Mouse (Mus musculus) heart, embryonic 12.5 days (tissue): ENCODE measurements around the gene Zfand5. TPM values are rescaled to one million over a fixed set of nuclear protein-coding genes. Genes with fewer than 3 reads are reported as not detected.
"Not testable (repeated sequence)": the region's sequence is repeated elsewhere in the genome, so short reads cannot be mapped to it uniquely, and the experiment has no call there.

Source experiments
- ATAC-seq: fragments of 200-750 bp; cut with Nextera tagmentation; 2 replicates; pipeline ENCODE4 v1.8.0; 2017; ENCODE audit warnings: moderate TSS enrichment, moderate library complexity; ENCODE audit not compliant: insufficient number of reproducible peaks, low FRiP score
- H3K27ac ChIP-seq: fragments of 300-500 bp; sonication (generic); 2 replicates; pipeline ENCODE4 v1.5.1; 2016; ENCODE audit warnings: mild to moderate bottlenecking, moderate library complexity; ENCODE audit not compliant: poor library complexity, severe bottlenecking
- H3K27me3 ChIP-seq: fragments of 300-500 bp; sonication (generic); replicated peaks from 2 replicates; pipeline ENCODE4 v1.6.1; 2016; ENCODE audit warnings: mild to moderate bottlenecking, moderate library complexity
- H3K36me3 ChIP-seq: fragments of 300-500 bp; sonication (generic); 2 replicates; pipeline ENCODE4 v1.6.1; 2016; ENCODE audit warnings: mild to moderate bottlenecking, moderate library complexity
- H3K4me1 ChIP-seq: fragments of 300-500 bp; sonication (generic); replicated peaks from 2 replicates; pipeline ENCODE4 v1.6.1; 2016; ENCODE audit warnings: mild to moderate bottlenecking
- H3K4me2 ChIP-seq: fragments of 300-500 bp; sonication (generic); 2 replicates; pipeline ENCODE4 v1.6.1; 2016; ENCODE audit warnings: mild to moderate bottlenecking, moderate library complexity
- H3K4me3 ChIP-seq: fragments of 300-500 bp; sonication (generic); 2 replicates; pipeline ENCODE4 v1.5.1; 2016; ENCODE audit warnings: mild to moderate bottlenecking
- H3K9ac ChIP-seq: fragments of 300-500 bp; sonication (generic); 2 replicates; pipeline ENCODE4 v1.6.1; 2016; ENCODE audit warnings: mild to moderate bottlenecking, moderate library complexity
- H3K9me3 ChIP-seq: fragments of 300-500 bp; sonication (generic); replicated peaks from 2 replicates; pipeline ENCODE4 v1.6.1; 2016; ENCODE audit warnings: mild to moderate bottlenecking, moderate library complexity
- WGBS: fragments of 180-500 bp; shearing (Covaris S2); methylation state at CpG from one replicate; pipeline ENCODE4 v1.1.7; 2016; 5-methylcytosine and 5-hydroxymethylcytosine counted together
- polyA plus RNA-seq: library from polyadenylated mRNA; unstranded; fragments of >200 nt; fragmentation: Nextera tagmentation; extraction: Ambion mirVana; gene quantifications from 2 replicates; pipeline ENCODE4 v1.2.1, GENCODE M21; 2016

The Zfand5 gene
- polyA plus RNA-seq, 1 experiment from 2014 or later, result 123 TPM

- Histone ChIP-seq H3K9me3 (no peaks in the 10 kb centered on the region), H3K4me3 (peak overlapping the region; percentile 99), H3K4me1 (peaks cover 8% of the 10 kb centered on the region), H3K27ac (peak overlapping the region; percentile 84), H3K27me3 (no peaks in the 10 kb centered on the region), H3K4me2 (peak overlapping the region; percentile 76), H3K36me3 (peaks cover 15% of the 10 kb centered on the region), H3K9ac (peak overlapping the region; percentile 77)
- ATAC-seq, result peak; percentile 58
- 0% methylated on average over 2 of the region's 2 CpGs for WGBS
These were observed 2.1 kb downstream of the Zfand5 start for GRCm38 (mm10) chr19:21274181-21274591.

- peaks cover 8% of the 10 kb centered on the region for H3K4me1 ChIP-seq
- WGBS, result 19% methylated on average over 3 of the region's 3 CpGs
- H3K9ac ChIP-seq, result peak overlapping the region; percentile 62; the same call in 1 of the 2 replicates
- H3K4me2 ChIP-seq, result peak overlapping the region; percentile 76
- no peaks in the 10 kb centered on the region for H3K27me3 ChIP-seq
- H3K4me3 ChIP-seq, result peak overlapping the region; percentile 99
- no peak for ATAC-seq
- H3K27ac ChIP-seq, result peak overlapping the region; percentile 84
- no peaks in the 10 kb centered on the region for H3K9me3 ChIP-seq
- H3K36me3 ChIP-seq, result peaks cover 16% of the 10 kb centered on the region
These were observed 2.6 kb downstream of the Zfand5 start for GRCm38 (mm10) chr19:21274714-21275113.

- H3K4me3 ChIP-seq, result no peak overlapping the region
These were observed 4.2 kb downstream of the Zfand5 start for GRCm38 (mm10) chr19:21276317-21276716.

GRCm38 (mm10) chr19:21286421-21287097, 14.5 kb downstream of the Zfand5 start:
- Histone ChIP-seq H3K9me3 (peaks cover 7% of the 10 kb centered on the region), H3K9ac (no peak overlapping the region), H3K4me2 (no peak overlapping the region), H3K4me3 (no peak overlapping the region), H3K4me1 (no peaks in the 10 kb centered on the region), H3K27ac (no peak overlapping the region), H3K36me3 (peaks cover 41% of the 10 kb centered on the region), H3K27me3 (no peaks in the 10 kb centered on the region)
- no peak for ATAC-seq
- 76% methylated on average over 3 of the region's 3 CpGs for WGBS

More at GRCm38 (mm10) chr19:21276317-21276716, 4.2 kb downstream of the Zfand5 start:
- Histone ChIP-seq H3K9ac (no peak overlapping the region), H3K27ac (no peak overlapping the region), H3K27me3 (no peaks in the 10 kb centered on the region), H3K4me2 (no peak overlapping the region), H3K4me1 (peaks cover 8% of the 10 kb centered on the region), H3K36me3 (peaks cover 23% of the 10 kb centered on the region), H3K9me3 (no peaks in the 10 kb centered on the region)
- ATAC-seq, result no peak

GRCm38 (mm10) chr19:21297411-21297810, 25.3 kb downstream of the Zfand5 start:
- H3K4me1 ChIP-seq, result peaks cover 16% of the 10 kb centered on the region
- no peak overlapping the region for H3K27ac ChIP-seq
- H3K36me3 ChIP-seq, result no peaks in the 10 kb centered on the region
- ATAC-seq, result no peak
- WGBS, result 82% methylated on average over 4 of the region's 4 CpGs
- no peak overlapping the region for H3K4me2 ChIP-seq
- no peak overlapping the region for H3K4me3 ChIP-seq
- H3K9me3 ChIP-seq, result no peaks in the 10 kb centered on the region; the same call in 1 of the 2 replicates
- no peaks in the 10 kb centered on the region for H3K27me3 ChIP-seq
- H3K9ac ChIP-seq, result no peak overlapping the region

- no peaks in the 10 kb centered on the region for H3K36me3 ChIP-seq
- no peaks in the 10 kb centered on the region for H3K27me3 ChIP-seq
- H3K9ac ChIP-seq, result no peak overlapping the region
- no peaks in the 10 kb centered on the region for H3K9me3 ChIP-seq
- no peak for ATAC-seq
- peak overlapping the region; percentile 38 for H3K4me2 ChIP-seq
- WGBS, result 30% methylated on average over 3 of the region's 3 CpGs
- no peak overlapping the region for H3K27ac ChIP-seq
- no peak overlapping the region for H3K4me3 ChIP-seq
- H3K4me1 ChIP-seq, result peaks cover 16% of the 10 kb centered on the region
These were observed 29.7 kb downstream of the Zfand5 start for GRCm38 (mm10) chr19:21301787-21302186.

GRCm38 (mm10) chr19:21307755-21308154, 35.7 kb downstream of the Zfand5 start:
- no peak overlapping the region for H3K4me3 ChIP-seq
- H3K27ac ChIP-seq, result no peak overlapping the region
- no peaks in the 10 kb centered on the region for H3K27me3 ChIP-seq
- no peaks in the 10 kb centered on the region for H3K9me3 ChIP-seq
- WGBS, result 88% methylated on average over 3 of the region's 3 CpGs
- no peaks in the 10 kb centered on the region for H3K36me3 ChIP-seq
- no peak for ATAC-seq
- H3K9ac ChIP-seq, result no peak overlapping the region
- no peaks in the 10 kb centered on the region for H3K4me1 ChIP-seq
- H3K4me2 ChIP-seq, result no peak overlapping the region

GRCm38 (mm10) chr19:21310364-21310763, 38.3 kb downstream of the Zfand5 start:
- H3K9me3 ChIP-seq, ATAC-seq, H3K36me3 ChIP-seq, H3K4me3 ChIP-seq, H3K4me2 ChIP-seq, H3K4me1 ChIP-seq, H3K27ac ChIP-seq, H3K9ac ChIP-seq, H3K27me3 ChIP-seq: not testable (repeated sequence)
- 88% methylated on average over 5 of the region's 5 CpGs for WGBS

GRCm38 (mm10) chr19:21315701-21316100, 43.6 kb downstream of the Zfand5 start:
- Histone ChIP-seq H3K4me1 (no peaks in the 10 kb centered on the region), H3K9me3 (peaks cover 7% of the 10 kb centered on the region; the same call in 1 of the 2 replicates), H3K27me3 (no peaks in the 10 kb centered on the region), H3K9ac (no peak overlapping the region), H3K4me3 (no peak overlapping the region), H3K4me2 (no peak overlapping the region), H3K36me3 (no peaks in the 10 kb centered on the region), H3K27ac (no peak overlapping the region)
- ATAC-seq, result no peak
- WGBS, result 81% methylated on average over 3 of the region's 3 CpGs

- WGBS, result 86% methylated on average over 1 of the region's 1 CpGs
- Histone ChIP-seq H3K27ac (no peak overlapping the region), H3K9me3 (peaks cover 7% of the 10 kb centered on the region; the same call in 1 of the 2 replicates), H3K27me3 (no peaks in the 10 kb centered on the region), H3K4me3 (no peak overlapping the region), H3K4me1 (no peaks in the 10 kb centered on the region), H3K9ac (no peak overlapping the region), H3K4me2 (no peak overlapping the region), H3K36me3 (no peaks in the 10 kb centered on the region)
- ATAC-seq, result no peak
These were observed 47.5 kb downstream of the Zfand5 start for GRCm38 (mm10) chr19:21319618-21320017.

GRCm38 (mm10) chr19:21325333-21325732, 53.3 kb downstream of the Zfand5 start:
- ATAC-seq, result no peak
- 73% methylated on average over 3 of the region's 3 CpGs for WGBS
- no peak overlapping the region for H3K9ac ChIP-seq
- H3K9me3 ChIP-seq, result no peaks in the 10 kb centered on the region
- no peaks in the 10 kb centered on the region for H3K27me3 ChIP-seq
- no peaks in the 10 kb centered on the region for H3K36me3 ChIP-seq
- no peaks in the 10 kb centered on the region for H3K4me1 ChIP-seq
- H3K4me3 ChIP-seq, result no peak overlapping the region
- H3K27ac ChIP-seq, result no peak overlapping the region
- H3K4me2 ChIP-seq, result no peak overlapping the region

- ATAC-seq, result no peak
- 76% methylated on average over 9 of the region's 9 CpGs for WGBS
- Histone ChIP-seq H3K27ac (no peak overlapping the region), H3K27me3 (no peaks in the 10 kb centered on the region), H3K36me3 (no peaks in the 10 kb centered on the region), H3K4me3 (no peak overlapping the region), H3K9ac (no peak overlapping the region), H3K4me2 (no peak overlapping the region), H3K9me3 (no peaks in the 10 kb centered on the region), H3K4me1 (no peaks in the 10 kb centered on the region)
These were observed 56.9 kb downstream of the Zfand5 start for GRCm38 (mm10) chr19:21328951-21329350.
